Mouse (Mus musculus): ENCODE measurements around the gene Bcat1.

GRCm38 (mm10) chr6:145116098-145116672 lies 40.2 kb upstream of the Bcat1 start:
- TF ChIP-seq CTCF (IDR thresholded peaks at IDR 0.05; ENCODE audit: low read depth, low read length) (no peak), GATA1 (IDR thresholded peaks at IDR 0.05; ENCODE audit: borderline replicate concordance, low read length) (no peak)

All from G1E (cell line).